Mouse (Mus musculus) heart, embryonic 12.5 days (tissue): ENCODE data around the gene Ptrhd1. TPM values are rescaled to one million over a fixed set of nuclear protein-coding genes. Genes with fewer than 3 reads are reported as not detected.

Source experiments
- ATAC-seq: fragments of 200-750 bp; cut with Nextera tagmentation; 2 replicates; pipeline ENCODE4 v1.8.0; 2017; ENCODE audit warnings: moderate TSS enrichment, moderate library complexity; ENCODE audit not compliant: insufficient number of reproducible peaks, low FRiP score
- H3K27ac ChIP-seq: fragments of 300-500 bp; sonication (generic); 2 replicates; pipeline ENCODE4 v1.5.1; 2016; ENCODE audit warnings: mild to moderate bottlenecking, moderate library complexity; ENCODE audit not compliant: poor library complexity, severe bottlenecking
- H3K27me3 ChIP-seq: fragments of 300-500 bp; sonication (generic); replicated peaks from 2 replicates; pipeline ENCODE4 v1.6.1; 2016; ENCODE audit warnings: mild to moderate bottlenecking, moderate library complexity
- H3K36me3 ChIP-seq: fragments of 300-500 bp; sonication (generic); 2 replicates; pipeline ENCODE4 v1.6.1; 2016; ENCODE audit warnings: mild to moderate bottlenecking, moderate library complexity
- H3K4me1 ChIP-seq: fragments of 300-500 bp; sonication (generic); replicated peaks from 2 replicates; pipeline ENCODE4 v1.6.1; 2016; ENCODE audit warnings: mild to moderate bottlenecking
- H3K4me2 ChIP-seq: fragments of 300-500 bp; sonication (generic); 2 replicates; pipeline ENCODE4 v1.6.1; 2016; ENCODE audit warnings: mild to moderate bottlenecking, moderate library complexity
- H3K4me3 ChIP-seq: fragments of 300-500 bp; sonication (generic); 2 replicates; pipeline ENCODE4 v1.5.1; 2016; ENCODE audit warnings: mild to moderate bottlenecking
- H3K9ac ChIP-seq: fragments of 300-500 bp; sonication (generic); 2 replicates; pipeline ENCODE4 v1.6.1; 2016; ENCODE audit warnings: mild to moderate bottlenecking, moderate library complexity
- H3K9me3 ChIP-seq: fragments of 300-500 bp; sonication (generic); replicated peaks from 2 replicates; pipeline ENCODE4 v1.6.1; 2016; ENCODE audit warnings: mild to moderate bottlenecking, moderate library complexity
- WGBS: fragments of 180-500 bp; shearing (Covaris S2); methylation state at CpG from one replicate; pipeline ENCODE4 v1.1.7; 2016; 5-methylcytosine and 5-hydroxymethylcytosine counted together
- polyA plus RNA-seq: library from polyadenylated mRNA; unstranded; fragments of >200 nt; fragmentation: Nextera tagmentation; extraction: Ambion mirVana; gene quantifications from 2 replicates; pipeline ENCODE4 v1.2.1, GENCODE M21; 2016

Ptrhd1 gene
- polyA plus RNA-seq, 1 experiment from 2014 or later = 7.2 TPM

DNA sequence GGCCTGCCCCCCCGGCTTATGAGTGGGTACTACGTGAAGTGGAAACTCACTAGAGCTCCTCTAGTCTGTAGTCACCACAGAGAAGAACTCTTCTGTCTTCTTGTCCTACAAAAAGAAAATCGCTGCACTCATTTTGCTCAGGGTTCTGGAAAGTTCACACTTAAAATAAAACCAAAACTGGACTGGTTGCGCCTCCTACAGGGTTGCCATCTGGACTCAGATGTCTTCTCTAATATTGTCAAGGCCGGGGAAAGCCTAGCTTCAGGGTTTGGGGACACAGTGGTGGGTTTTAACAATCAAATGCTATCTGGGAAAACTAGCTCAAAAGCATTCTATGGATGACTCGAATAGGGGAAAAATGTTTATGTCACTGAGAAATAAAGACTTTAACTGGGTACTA, 16.0 kb downstream of the Ptrhd1 start:
- Histone ChIP-seq H3K4me1 (0 out of 2 replicates have a peak, but pooled peaks cover 4% of the 10 kb centered on the region), H3K27ac (no peak overlapping the region), H3K9me3 (no peaks in the 10 kb centered on the region), H3K36me3 (peaks cover 27% of the 10 kb centered on the region), H3K4me2 (no peak overlapping the region), H3K27me3 (no peaks in the 10 kb centered on the region), H3K4me3 (no peak overlapping the region), H3K9ac (no peak overlapping the region)
- ATAC-seq = no peak
- 87% methylated on average over 6 of the region's 6 CpGs for WGBS

DNA sequence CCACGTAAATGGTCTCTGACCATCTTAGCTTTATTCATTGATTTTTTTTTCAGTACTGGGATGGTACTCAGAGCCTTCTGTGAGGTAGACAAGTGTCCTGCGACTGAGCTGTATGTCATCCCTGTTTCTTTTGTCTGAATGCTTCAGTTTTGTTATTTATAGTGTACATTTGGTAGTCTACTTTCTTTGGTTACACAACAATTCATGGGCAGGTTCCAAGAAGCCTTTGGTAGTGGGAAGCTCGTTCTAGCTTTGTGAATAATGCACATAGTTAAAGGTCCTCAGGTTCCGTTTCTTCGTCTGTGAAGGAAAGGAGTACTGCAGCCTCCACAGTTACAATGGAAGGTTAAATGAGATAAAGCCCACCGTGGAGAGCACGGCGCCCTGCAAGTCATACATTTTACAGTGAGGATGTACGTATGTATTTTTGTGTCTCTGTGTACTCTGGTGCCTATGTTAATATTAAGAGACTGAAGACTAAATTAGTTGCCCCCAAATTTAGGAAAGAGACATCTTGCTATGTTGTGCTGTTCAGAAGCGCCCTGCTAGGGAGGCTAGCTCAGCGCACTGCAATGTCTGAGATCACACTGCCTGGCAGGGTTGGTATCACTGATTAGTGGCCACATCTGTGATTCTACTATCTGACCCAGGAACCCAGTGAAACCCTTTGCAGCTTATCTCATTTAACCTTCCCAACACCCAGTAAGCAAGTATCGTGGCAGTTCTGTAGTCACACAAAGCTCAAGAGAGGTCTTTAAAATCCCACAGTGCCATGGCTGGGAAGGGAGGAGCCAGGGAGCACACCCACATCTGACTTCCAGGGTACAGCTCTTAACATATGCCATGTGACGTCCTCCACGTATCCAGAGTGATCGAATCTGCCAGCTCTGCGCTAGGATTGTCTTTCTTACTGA, 19.2 kb downstream of the Ptrhd1 start:
- H3K27me3 ChIP-seq = no peaks in the 10 kb centered on the region
- ATAC-seq = no peak
- no peak overlapping the region for H3K9ac ChIP-seq
- H3K4me3 ChIP-seq = no peak overlapping the region
- no peak overlapping the region for H3K27ac ChIP-seq
- 80% methylated on average over 16 of the region's 16 CpGs for WGBS
- no peaks in the 10 kb centered on the region for H3K4me1 ChIP-seq
- no peaks in the 10 kb centered on the region for H3K9me3 ChIP-seq
- peaks cover 26% of the 10 kb centered on the region for H3K36me3 ChIP-seq
- H3K4me2 ChIP-seq = no peak overlapping the region

- peaks cover 7% of the 10 kb centered on the region; the same call in 1 of the 2 replicates for H3K9me3 ChIP-seq
- no peak overlapping the region for H3K9ac ChIP-seq
- peaks cover 46% of the 10 kb centered on the region for H3K36me3 ChIP-seq
- 89% methylated on average over 4 of the region's 4 CpGs for WGBS
- H3K4me1 ChIP-seq = no peaks in the 10 kb centered on the region
- H3K27ac ChIP-seq = no peak overlapping the region
- no peaks in the 10 kb centered on the region for H3K27me3 ChIP-seq
- ATAC-seq = no peak
- no peak overlapping the region for H3K4me2 ChIP-seq
- H3K4me3 ChIP-seq = no peak overlapping the region
These were observed 33.9 kb downstream of the Ptrhd1 start for GRCm38 (mm10) chr12:4267765-4268164.

DNA sequence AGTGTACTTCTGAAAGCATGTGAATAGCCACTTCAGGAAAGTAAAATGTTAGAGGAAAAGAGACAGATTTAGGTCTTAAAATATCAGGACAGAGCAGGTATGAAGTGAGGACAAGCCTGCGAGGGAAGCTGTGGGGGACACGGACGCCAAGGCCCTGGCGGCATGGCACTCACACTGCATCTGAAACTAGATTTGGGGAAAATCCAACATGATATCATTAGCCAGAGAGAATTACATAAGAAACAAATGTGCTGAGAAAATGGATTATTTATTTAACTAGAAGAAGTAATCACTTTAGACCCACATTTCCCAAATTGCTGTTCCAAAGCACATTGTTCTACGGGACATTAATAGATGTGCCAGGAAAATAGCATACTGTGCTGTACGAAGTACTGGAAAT, 37.3 kb downstream of the Ptrhd1 start:
- Histone ChIP-seq H3K9ac (no peak overlapping the region), H3K27me3 (no peaks in the 10 kb centered on the region), H3K36me3 (peaks cover 47% of the 10 kb centered on the region), H3K4me2 (no peak overlapping the region), H3K27ac (no peak overlapping the region), H3K4me1 (no peaks in the 10 kb centered on the region), H3K9me3 (peaks cover 7% of the 10 kb centered on the region; the same call in 1 of the 2 replicates), H3K4me3 (no peak overlapping the region)
- no peak for ATAC-seq
- 89% methylated on average over 6 of the region's 6 CpGs for WGBS

- Histone ChIP-seq H3K27ac (no peak overlapping the region), H3K4me1 (no peaks in the 10 kb centered on the region), H3K9me3 (no peaks in the 10 kb centered on the region), H3K27me3 (no peaks in the 10 kb centered on the region), H3K36me3 (peaks cover 12% of the 10 kb centered on the region), H3K4me2 (no peak overlapping the region), H3K4me3 (no peak overlapping the region), H3K9ac (no peak overlapping the region)
- WGBS = 89% methylated on average over 3 of the region's 3 CpGs
- no peak for ATAC-seq
These were observed 45.3 kb downstream of the Ptrhd1 start for GRCm38 (mm10) chr12:4278978-4279755.

GRCm38 (mm10) chr12:4279878-4280277, 46.1 kb downstream of the Ptrhd1 start:
- Histone ChIP-seq H3K4me1 (no peaks in the 10 kb centered on the region), H3K4me3 (no peak overlapping the region), H3K9ac (no peak overlapping the region), H3K27ac (no peak overlapping the region), H3K27me3 (no peaks in the 10 kb centered on the region), H3K36me3 (peaks cover 6% of the 10 kb centered on the region), H3K9me3 (no peaks in the 10 kb centered on the region), H3K4me2 (no peak overlapping the region)
- ATAC-seq = no peak
- WGBS = 72% methylated on average over 3 of the region's 3 CpGs

DNA sequence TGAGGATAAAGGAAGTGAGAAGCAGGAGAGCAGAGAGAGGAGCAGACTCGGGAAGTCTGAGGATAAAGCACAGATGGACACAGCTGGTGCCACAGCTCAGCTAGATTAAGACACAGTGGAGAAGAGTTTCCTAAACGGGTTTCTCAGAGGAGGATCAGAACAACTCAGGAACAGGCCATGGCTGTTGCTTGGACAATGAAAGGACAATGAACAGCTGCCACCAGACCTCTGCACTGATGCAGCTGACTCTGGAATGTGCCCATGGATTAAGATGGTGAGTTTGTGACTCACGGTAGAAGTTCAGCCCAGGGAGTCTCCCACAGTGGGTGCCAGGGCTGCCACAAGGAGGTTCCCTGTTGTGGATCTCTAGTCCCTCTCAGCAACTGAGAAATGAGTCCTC, 51.4 kb downstream of the Ptrhd1 start:
- H3K36me3 ChIP-seq = peaks cover 5% of the 10 kb centered on the region
- no peaks in the 10 kb centered on the region for H3K27me3 ChIP-seq
- no peaks in the 10 kb centered on the region for H3K9me3 ChIP-seq
- H3K9ac ChIP-seq = no peak overlapping the region
- ATAC-seq = no peak
- no peak overlapping the region for H3K4me3 ChIP-seq
- no peaks in the 10 kb centered on the region; the same call in 1 of the 2 replicates for H3K4me1 ChIP-seq
- H3K4me2 ChIP-seq = no peak overlapping the region
- 20% methylated on average over 3 of the region's 3 CpGs for whole genome bisulfite sequencing
- H3K27ac ChIP-seq = no peak overlapping the region

Other genes starting within 250 kb of the Ptrhd1 start
- 13.5 and 13.8 TPM in 2 replicates for gene Efr3b, start 195.1 kb upstream of the Ptrhd1 start, polyA plus RNA-seq
- 10.1 and 10.6 TPM in 2 replicates for gene Dnajc27, start 151.4 kb upstream of the Ptrhd1 start, polyA plus RNA-seq
- gene Adcy3, start 100.9 kb upstream of the Ptrhd1 start, polyA plus RNA-seq = 7.4 and 7.8 TPM in 2 replicates
- 8.3 and 8.5 TPM in 2 replicates for gene Cenpo, start 267 bp downstream of the Ptrhd1 start, polyA plus RNA-seq
- 8.3 and 8.7 TPM in 2 replicates for gene Ncoa1, start 243.2 kb downstream of the Ptrhd1 start, polyA plus RNA-seq